Mouse (Mus musculus) ovary, postnatal 14 days (tissue): ENCODE data around the gene Gm6871.
"Not testable (repeated sequence)": the region's sequence is repeated elsewhere in the genome, so short reads cannot be mapped to it uniquely, and the experiment has no call there.

Experiments
- DNase-seq: peaks from one replicate; pipeline ENCODE4 v3.0.0; 2022; ENCODE audit warnings: low spot score

Gene Gm6871

DNA sequence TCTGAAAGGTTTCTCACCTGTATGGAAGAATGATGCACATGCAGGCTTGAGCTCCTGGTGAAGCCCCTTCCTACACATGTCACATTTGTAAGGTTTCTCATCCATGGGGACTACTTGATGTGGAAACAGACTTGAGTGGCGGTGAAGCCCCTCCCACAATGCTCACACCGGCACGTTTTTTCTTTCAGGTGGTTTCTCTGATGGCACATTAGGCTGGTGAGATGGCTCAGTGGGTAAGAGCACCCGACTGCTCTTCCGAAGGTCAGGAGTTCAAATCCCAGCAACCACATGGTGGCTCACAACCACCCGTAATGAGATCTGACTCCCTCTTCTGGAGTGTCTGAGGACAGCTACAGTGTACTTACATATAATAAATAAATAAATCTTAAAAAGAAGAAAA is at the start of gene Gm6871:
Gene Gm6871 (minus strand): TSS at position 101 of the 400 bp plus-strand sequence.
- DNase-seq, result not testable (repeated sequence)

- DNase-seq, result not testable (repeated sequence)
These were observed 42.8 kb upstream of the Gm6871 start for GRCm38 (mm10) chr7:41616241-41616640.

DNA sequence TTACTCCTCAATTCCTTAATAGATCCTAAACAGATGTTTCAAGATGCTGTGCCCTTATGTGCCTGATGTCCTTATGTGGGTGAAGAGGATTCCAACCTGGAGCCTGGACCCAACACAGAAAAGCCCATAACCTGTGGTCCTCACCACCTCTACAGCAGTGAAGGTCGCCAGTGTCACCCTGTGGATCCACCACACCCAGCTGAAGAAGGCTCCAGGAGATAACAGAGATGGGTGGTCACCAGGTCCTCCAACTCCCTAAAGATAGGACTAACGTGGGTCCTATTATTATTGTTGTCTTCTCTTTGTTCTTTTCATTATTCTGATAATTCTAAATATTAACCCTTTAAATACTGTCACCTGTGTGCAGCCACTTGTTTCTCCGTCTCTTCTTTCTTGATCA is 38.2 kb upstream of the Gm6871 start:
- DNase-seq, result no peak

DNA sequence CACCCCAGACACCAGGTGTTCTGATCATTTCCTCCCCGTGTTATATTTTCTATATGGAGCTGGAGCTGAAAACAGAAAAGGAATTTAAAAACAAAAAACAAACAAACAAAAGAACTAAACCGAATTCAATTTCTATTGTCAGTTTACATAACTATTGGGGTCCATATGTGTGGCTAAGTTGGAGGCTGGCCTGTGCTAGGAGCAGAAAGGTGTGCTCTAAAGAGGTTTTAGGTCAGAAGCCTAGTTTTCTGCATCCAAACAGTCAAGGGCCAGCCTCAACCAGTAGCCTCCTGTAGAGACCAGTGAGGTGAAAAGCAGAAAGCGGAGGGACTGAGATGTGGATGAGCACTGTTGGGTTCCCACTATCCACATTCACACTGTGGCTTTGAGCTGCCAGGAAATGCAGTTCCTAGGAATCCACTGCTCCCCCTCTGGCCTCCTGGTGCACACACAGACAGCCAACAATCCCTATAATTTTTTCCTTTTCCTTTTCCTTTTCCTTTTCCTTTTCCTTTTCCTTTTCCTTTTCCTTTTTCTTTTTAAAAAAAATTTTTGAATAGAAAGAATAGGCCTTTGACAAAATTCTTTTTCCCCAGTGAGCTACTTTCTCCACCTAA is 26.6 kb upstream of the Gm6871 start:
- no peak for DNase-seq

DNA sequence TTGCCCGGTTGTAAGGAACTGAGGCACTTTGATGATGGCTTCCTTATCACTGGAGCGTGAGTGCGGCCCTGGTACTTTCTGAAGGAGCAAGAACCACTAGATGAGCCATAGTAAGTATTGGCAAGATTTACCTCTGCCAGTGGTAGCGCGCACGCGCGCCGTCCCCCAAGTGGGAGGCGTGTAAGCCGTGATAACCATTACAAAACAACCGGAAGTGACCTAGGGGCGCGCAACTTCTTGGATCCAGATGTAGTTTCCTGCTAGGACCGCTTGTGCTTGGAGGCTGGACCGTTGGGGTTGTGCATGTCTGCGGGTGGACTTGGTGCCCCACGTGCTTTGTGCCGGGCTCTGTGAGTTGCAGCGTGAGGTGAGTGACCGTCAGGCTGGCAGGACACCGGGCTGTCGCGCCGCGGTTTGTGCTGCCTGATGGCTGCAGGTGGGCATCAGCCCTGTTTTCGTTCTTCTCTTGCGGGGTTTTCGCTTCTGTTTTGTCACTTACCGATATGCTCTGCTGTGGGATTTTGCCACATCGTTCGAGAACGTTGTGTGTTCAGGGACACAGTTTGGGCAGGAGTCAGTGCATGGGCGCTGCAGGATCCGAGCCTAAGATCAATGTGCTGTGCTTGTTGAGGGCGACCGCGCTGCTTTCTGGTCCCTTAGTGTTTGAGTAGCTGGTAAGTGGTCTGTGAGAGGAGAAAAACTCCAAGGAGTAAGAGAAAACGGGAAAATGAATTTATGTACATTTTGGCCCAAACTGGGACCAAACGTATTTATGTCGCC is 25.8 kb upstream of the Gm6871 start, which contains the start of gene 2610021A01Rik:
Gene 2610021A01Rik (plus strand): TSS at position 197 of the 780 bp plus-strand sequence.
- DNase-seq, result peak; percentile 80

- no peak for DNase-seq
These were observed 25.2 kb upstream of the Gm6871 start for GRCm38 (mm10) chr7:41598615-41599014.

DNA sequence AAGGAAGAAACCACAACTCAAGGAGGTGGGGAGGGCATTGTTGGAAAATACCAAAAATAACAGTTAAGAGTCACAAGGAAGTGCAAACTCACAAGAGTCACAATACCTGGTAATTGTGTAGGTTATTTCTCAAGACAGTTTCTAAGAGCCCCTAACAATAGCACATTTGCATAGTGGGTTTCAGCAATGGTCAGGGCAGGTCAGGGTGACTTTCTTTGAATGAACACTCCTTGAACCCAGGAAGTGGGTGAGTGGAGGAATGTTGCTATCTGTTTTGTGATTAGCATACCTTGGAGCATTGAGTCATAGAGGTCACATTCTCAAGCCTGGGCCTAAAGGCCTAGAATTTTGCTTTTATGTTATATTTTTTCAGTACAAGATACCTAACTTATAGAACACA is 14.4 kb upstream of the Gm6871 start:
- DNase-seq, result not testable (repeated sequence)

GRCm38 (mm10) chr7:41582028-41582427 is 8.6 kb upstream of the Gm6871 start:
- DNase-seq, result no peak

GRCm38 (mm10) chr7:41577956-41578355 is 4.5 kb upstream of the Gm6871 start:
- no peak for DNase-seq

DNA sequence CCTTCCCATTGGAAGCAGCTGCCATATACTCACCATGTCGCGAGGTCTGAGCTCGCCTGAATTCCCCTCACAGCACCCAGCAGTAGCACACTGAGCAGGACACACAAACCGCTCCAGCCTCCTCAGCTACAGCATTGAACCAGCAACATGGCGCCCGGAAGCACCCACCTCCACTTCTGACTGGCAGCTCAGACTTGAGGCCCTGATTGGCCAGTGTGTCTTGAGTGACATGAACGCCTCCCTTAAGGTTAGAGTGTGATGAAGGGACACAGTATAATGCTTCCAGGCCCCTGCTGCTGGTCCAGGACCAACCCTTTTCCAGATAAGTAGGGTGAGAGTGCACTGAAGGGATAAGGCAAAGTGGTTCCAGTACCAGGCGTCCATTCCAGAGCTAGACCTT is 12.8 kb downstream of the Gm6871 start:
- DNase-seq, result no peak

- no peak for DNase-seq
These were observed 60.8 kb downstream of the Gm6871 start for GRCm38 (mm10) chr7:41512672-41513071.

DNA sequence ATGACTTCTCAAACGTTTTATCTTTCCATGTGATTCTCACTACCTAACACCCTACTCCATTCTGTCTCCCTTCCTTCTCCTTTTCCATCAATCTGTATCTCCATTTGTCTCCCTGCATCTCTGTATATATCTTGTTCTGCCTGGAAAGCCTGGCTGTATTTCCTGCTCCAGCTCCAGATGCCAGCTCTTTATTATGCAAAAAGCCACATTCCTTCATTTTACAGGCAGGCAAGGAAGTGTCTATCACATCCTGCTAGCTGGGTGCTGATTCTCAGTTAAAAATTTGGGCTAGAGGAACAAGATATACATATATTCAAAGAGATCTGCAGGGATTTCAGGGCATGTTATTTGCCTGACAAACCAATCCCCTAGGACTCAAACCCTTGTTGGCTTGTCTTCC is 61.3 kb downstream of the Gm6871 start:
- no peak for DNase-seq

- DNase-seq, result no peak
These were observed 71.1 kb downstream of the Gm6871 start for GRCm38 (mm10) chr7:41502402-41502801.

DNA sequence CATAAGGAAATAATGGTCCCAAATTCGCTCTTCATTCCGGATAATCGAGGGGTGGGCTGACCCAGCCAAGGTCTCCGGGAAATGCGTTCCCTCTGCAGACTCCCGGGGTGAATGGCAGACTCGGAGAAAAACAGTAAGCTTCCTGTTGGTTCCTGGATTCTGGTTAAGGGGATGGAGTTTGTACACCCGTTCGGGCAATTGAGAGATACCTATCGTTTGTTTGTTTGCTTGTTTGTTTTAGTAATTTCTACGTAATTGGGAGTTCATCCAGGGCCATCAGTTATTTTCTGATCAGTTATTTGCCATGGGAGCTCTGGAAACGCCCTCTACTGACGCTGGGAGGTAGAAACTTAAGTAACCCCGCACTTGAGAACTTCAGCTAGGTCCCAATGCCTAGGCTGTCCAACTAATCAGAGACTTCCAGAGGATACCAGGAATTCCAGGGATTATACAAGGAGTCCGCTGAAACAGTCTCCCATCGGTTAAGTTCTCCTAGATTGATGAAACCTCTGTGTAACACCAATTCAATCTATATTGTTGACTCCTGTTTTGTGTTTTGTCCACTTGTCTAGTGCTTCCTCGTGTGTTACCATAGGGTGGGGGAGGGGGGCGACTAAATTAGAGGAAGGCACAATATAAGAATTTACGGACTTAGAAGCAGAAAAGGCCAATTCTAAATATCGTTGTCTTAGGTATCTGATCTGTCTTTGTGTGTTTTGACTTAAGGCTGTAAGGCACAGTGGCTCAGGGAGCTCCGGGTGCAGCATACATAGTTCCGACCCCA is 73.1 kb downstream of the Gm6871 start:
- DNase-seq, result peak; percentile 46

GRCm38 (mm10) chr7:41499389-41500049 is 73.9 kb downstream of the Gm6871 start, which contains the start of the genes Gm20449 and AW146154:
Gene Gm20449, minus strand, starts transcription at chr7:41499417.
Gene AW146154, minus strand, starts transcription at chr7:41499890.
- DNase-seq, result peak; percentile 98

GRCm38 (mm10) chr7:41499018-41499388 is 74.5 kb downstream of the Gm6871 start:
- not testable (repeated sequence) for DNase-seq

GRCm38 (mm10) chr7:41498464-41498863 is 75.0 kb downstream of the Gm6871 start:
- DNase-seq, result not testable (repeated sequence)

- DNase-seq, result no peak
These were observed 75.6 kb downstream of the Gm6871 start for GRCm38 (mm10) chr7:41497871-41498270.
